Mouse (Mus musculus): ENCODE measurements around the gene Mapk8. TPM values are rescaled to one million over a fixed set of nuclear protein-coding genes. Genes with fewer than 3 reads are reported as not detected.

Mapk8 gene
- total and polyA plus RNA-seq, 2 experiments from 2014 or later, result 30.6 to 67.0 TPM

- no peaks in the 10 kb centered on the region for H3K9me3 ChIP-seq (ENCODE audit: low read length)
- no peak overlapping the region for H3K4me2 ChIP-seq (ENCODE audit: low read depth, low read length)
- DNase-seq (ENCODE audit: low spot score), result no peak
- no peak overlapping the region for H3K9ac ChIP-seq (replicated peaks; ENCODE audit: low read length)
- H3K27me3 ChIP-seq (ENCODE audit: insufficient read depth, low read length), result no peaks in the 10 kb centered on the region
- H3K36me3 ChIP-seq (ENCODE audit: insufficient read depth, low read length), result no peaks in the 10 kb centered on the region
- ATAC-seq, result no peak
- no peaks in the 10 kb centered on the region for H3K4me1 ChIP-seq (ENCODE audit: insufficient read depth, low read length)
- H3K4me3 ChIP-seq (ENCODE audit: low read length), result no peak overlapping the region
- 74% methylated on average over 6 of the region's 6 CpGs for WGBS
- no peak overlapping the region for H3K27ac ChIP-seq
- no peak for TF ChIP-seq CTCF (IDR thresholded peaks at IDR 0.05; ENCODE audit: low read depth)
Observed at GRCm38 (mm10) chr14:33335733-33336132, 111.2 kb downstream of the Mapk8 start.

- H3K27ac ChIP-seq, result no peak overlapping the region
- no peak for TF ChIP-seq CTCF (IDR thresholded peaks at IDR 0.05; ENCODE audit: low read depth)
- no peak overlapping the region for H3K9ac ChIP-seq (replicated peaks; ENCODE audit: low read length)
- H3K27me3 ChIP-seq (ENCODE audit: insufficient read depth, low read length), result no peaks in the 10 kb centered on the region; the same call in 1 of the 2 replicates
- H3K4me1 ChIP-seq (ENCODE audit: insufficient read depth, low read length), result no peaks in the 10 kb centered on the region
- no peak overlapping the region for H3K4me3 ChIP-seq (ENCODE audit: low read length)
- no peaks in the 10 kb centered on the region for H3K36me3 ChIP-seq (ENCODE audit: insufficient read depth, low read length)
- ATAC-seq (no peak), DNase-seq (ENCODE audit: low spot score) (no peak)
- no peak overlapping the region for H3K4me2 ChIP-seq (ENCODE audit: low read depth, low read length)
- no peaks in the 10 kb centered on the region for H3K9me3 ChIP-seq (ENCODE audit: low read length)
- 82% methylated on average over 4 of the region's 4 CpGs for WGBS
Observed at GRCm38 (mm10) chr14:33334402-33334801, 112.6 kb downstream of the Mapk8 start.

- Histone ChIP-seq H3K9ac (replicated peaks; ENCODE audit: low read length) (no peak overlapping the region), H3K4me1 (ENCODE audit: insufficient read depth, low read length) (no peaks in the 10 kb centered on the region), H3K27ac (no peak overlapping the region), H3K4me3 (ENCODE audit: low read length) (no peak overlapping the region), H3K9me3 (ENCODE audit: low read length) (no peaks in the 10 kb centered on the region), H3K27me3 (ENCODE audit: insufficient read depth, low read length) (no peaks in the 10 kb centered on the region; the same call in 1 of the 2 replicates), H3K4me2 (ENCODE audit: low read depth, low read length) (no peak overlapping the region), H3K36me3 (ENCODE audit: insufficient read depth, low read length) (no peaks in the 10 kb centered on the region)
- DNase-seq (ENCODE audit: low spot score) (no peak), ATAC-seq (no peak)
- 85% methylated on average over 4 of the region's 4 CpGs for WGBS
- TF ChIP-seq CTCF (IDR thresholded peaks at IDR 0.05; ENCODE audit: low read depth), result peak; percentile 64
Observed at GRCm38 (mm10) chr14:33333833-33334232, 113.1 kb downstream of the Mapk8 start.

- Histone ChIP-seq H3K9ac (replicated peaks; ENCODE audit: low read length) (no peak overlapping the region), H3K4me2 (ENCODE audit: low read depth, low read length) (no peak overlapping the region), H3K27me3 (ENCODE audit: insufficient read depth, low read length) (no peaks in the 10 kb centered on the region; the same call in 1 of the 2 replicates), H3K27ac (no peak overlapping the region), H3K9me3 (ENCODE audit: low read length) (no peaks in the 10 kb centered on the region), H3K4me3 (ENCODE audit: low read length) (no peak overlapping the region), H3K4me1 (ENCODE audit: insufficient read depth, low read length) (no peaks in the 10 kb centered on the region), H3K36me3 (ENCODE audit: insufficient read depth, low read length) (no peaks in the 10 kb centered on the region)
- no peak for TF ChIP-seq CTCF (IDR thresholded peaks at IDR 0.05; ENCODE audit: low read depth)
- no peak for DNase-seq (ENCODE audit: low spot score)
- 38% methylated on average over 4 of the region's 4 CpGs for WGBS
- ATAC-seq, result no peak
Observed at GRCm38 (mm10) chr14:33331627-33332026, 115.3 kb downstream of the Mapk8 start.

- no peak overlapping the region for H3K4me3 ChIP-seq (ENCODE audit: low read length)
- no peak overlapping the region for H3K27ac ChIP-seq
- WGBS, result 60% methylated on average over 4 of the region's 4 CpGs
- H3K36me3 ChIP-seq (ENCODE audit: insufficient read depth, low read length), result no peaks in the 10 kb centered on the region
- peak; percentile 53 for DNase-seq (ENCODE audit: low spot score)
- no peak for ATAC-seq
- no peaks in the 10 kb centered on the region for H3K4me1 ChIP-seq (ENCODE audit: insufficient read depth, low read length)
- H3K9ac ChIP-seq (replicated peaks; ENCODE audit: low read length), result no peak overlapping the region
- H3K9me3 ChIP-seq (ENCODE audit: low read length), result no peaks in the 10 kb centered on the region
- TF ChIP-seq CTCF (IDR thresholded peaks at IDR 0.05; ENCODE audit: low read depth), result peak; percentile 50
- no peaks in the 10 kb centered on the region; the same call in 1 of the 2 replicates for H3K27me3 ChIP-seq (ENCODE audit: insufficient read depth, low read length)
- no peak overlapping the region for H3K4me2 ChIP-seq (ENCODE audit: low read depth, low read length)
Observed at GRCm38 (mm10) chr14:33330986-33331385, 116.0 kb downstream of the Mapk8 start.

GRCm38 (mm10) chr14:33329297-33329805 lies 117.6 kb downstream of the Mapk8 start:
- ATAC-seq (no peak), DNase-seq (ENCODE audit: low spot score) (no peak)
- Histone ChIP-seq H3K4me2 (ENCODE audit: low read depth, low read length) (no peak overlapping the region), H3K36me3 (ENCODE audit: insufficient read depth, low read length) (no peaks in the 10 kb centered on the region), H3K9ac (replicated peaks; ENCODE audit: low read length) (no peak overlapping the region), H3K27ac (no peak overlapping the region), H3K27me3 (ENCODE audit: insufficient read depth, low read length) (no peaks in the 10 kb centered on the region; the same call in 1 of the 2 replicates), H3K9me3 (ENCODE audit: low read length) (no peaks in the 10 kb centered on the region), H3K4me3 (ENCODE audit: low read length) (no peak overlapping the region), H3K4me1 (ENCODE audit: insufficient read depth, low read length) (no peaks in the 10 kb centered on the region)
- no peak for TF ChIP-seq CTCF (IDR thresholded peaks at IDR 0.05; ENCODE audit: low read depth)
- WGBS, result 87% methylated on average over 5 of the region's 5 CpGs

GRCm38 (mm10) chr14:33328369-33328768 lies 118.6 kb downstream of the Mapk8 start:
- DNase-seq (ENCODE audit: low spot score), result no peak
- ATAC-seq, result peak; percentile 57
- TF ChIP-seq CTCF (IDR thresholded peaks at IDR 0.05; ENCODE audit: low read depth), result no peak

More at GRCm38 (mm10) chr14:33328369-33328768, 118.6 kb downstream of the Mapk8 start:
- Histone ChIP-seq H3K27me3 (ENCODE audit: insufficient read depth, low read length) (no peaks in the 10 kb centered on the region; the same call in 1 of the 2 replicates), H3K9me3 (ENCODE audit: low read length) (no peaks in the 10 kb centered on the region), H3K9ac (replicated peaks; ENCODE audit: low read length) (no peak overlapping the region), H3K27ac (no peak overlapping the region), H3K4me1 (ENCODE audit: insufficient read depth, low read length) (no peaks in the 10 kb centered on the region), H3K36me3 (ENCODE audit: insufficient read depth, low read length) (no peaks in the 10 kb centered on the region), H3K4me2 (ENCODE audit: low read depth, low read length) (no peak overlapping the region), H3K4me3 (ENCODE audit: low read length) (no peak overlapping the region)
- WGBS, result 40% methylated on average over 5 of the region's 5 CpGs

Other genes starting within 250 kb of the Mapk8 start
- gene Arhgap22, start 233.1 kb downstream of the Mapk8 start, total RNA-seq (2014; rRNA removed), result 5.0 and 11.8 TPM in 2 replicates
- gene Arhgap22, start 233.1 kb downstream of the Mapk8 start, polyA plus RNA-seq (2015; fragmentation: Nextera tagmentation; extraction: Ambion mirVana), result 4.2 and 4.4 TPM in 2 replicates
- gene Frmpd2, start 24.5 kb upstream of the Mapk8 start, total RNA-seq (2014; rRNA removed), result 0.31 and 0.97 TPM in 2 replicates
- gene Frmpd2, start 24.5 kb upstream of the Mapk8 start, polyA plus RNA-seq (2015; fragmentation: Nextera tagmentation; extraction: Ambion mirVana), result 0.13 and 0.44 TPM in 2 replicates
- gene Ptpn20, start 142.0 kb upstream of the Mapk8 start, total RNA-seq (2014; rRNA removed), result 0.14 and 0.42 TPM in 2 replicates
- 0.37 and 0.44 TPM in 2 replicates for gene Ptpn20, start 142.0 kb upstream of the Mapk8 start, polyA plus RNA-seq (2015; fragmentation: Nextera tagmentation; extraction: Ambion mirVana)